Mouse (Mus musculus): Measurements from ENCODE around the gene Sdf2l1.
"Not testable (repeated sequence)": the region's sequence is repeated elsewhere in the genome, so short reads cannot be mapped to it uniquely, and the experiment has no call there.

The Sdf2l1 gene

GRCm38 (mm10) chr16:17132089-17132905, at the start of gene Sdf2l1:
Gene Sdf2l1 (minus strand): TSS chr16:17132383.
- DNase-seq (ENCODE audit: low spot score): peak; percentile 93

GRCm38 (mm10) chr16:17181382-17181781, 49.2 kb upstream of the Sdf2l1 start:
- no peak for DNase-seq (ENCODE audit: low spot score)

GRCm38 (mm10) chr16:17179706-17180105, 47.5 kb upstream of the Sdf2l1 start:
- no peak for DNase-seq (ENCODE audit: low spot score)

GRCm38 (mm10) chr16:17177623-17178170, 45.5 kb upstream of the Sdf2l1 start:
- no peak for DNase-seq (ENCODE audit: low spot score)

- no peak for DNase-seq (ENCODE audit: low spot score)
These were observed 43.6 kb upstream of the Sdf2l1 start for GRCm38 (mm10) chr16:17175765-17176164.

GRCm38 (mm10) chr16:17168049-17168448, 35.9 kb upstream of the Sdf2l1 start:
- no peak for DNase-seq (ENCODE audit: low spot score)

GRCm38 (mm10) chr16:17167179-17167578, 35.0 kb upstream of the Sdf2l1 start:
- no peak for DNase-seq (ENCODE audit: low spot score)

GRCm38 (mm10) chr16:17165478-17165877, 33.3 kb upstream of the Sdf2l1 start:
- not testable (repeated sequence) for DNase-seq (ENCODE audit: low spot score)

GRCm38 (mm10) chr16:17154346-17154745, 22.2 kb upstream of the Sdf2l1 start:
- no peak for DNase-seq (ENCODE audit: low spot score)

GRCm38 (mm10) chr16:17151874-17152273, 19.7 kb upstream of the Sdf2l1 start:
- no peak for DNase-seq (ENCODE audit: low spot score)

- DNase-seq (ENCODE audit: low spot score): no peak
These were observed 18.5 kb upstream of the Sdf2l1 start for GRCm38 (mm10) chr16:17150520-17151258.

- peak; percentile 26 for DNase-seq (ENCODE audit: low spot score)
These were observed 15.9 kb upstream of the Sdf2l1 start for GRCm38 (mm10) chr16:17148084-17148483.

- DNase-seq (ENCODE audit: low spot score): peak; percentile 25
These were observed 15.3 kb upstream of the Sdf2l1 start for GRCm38 (mm10) chr16:17147391-17147929.

GRCm38 (mm10) chr16:17146772-17147235, 14.6 kb upstream of the Sdf2l1 start, which contains the start of gene Ccdc116:
Gene Ccdc116 (minus strand): TSS chr16:17147229.
- DNase-seq (ENCODE audit: low spot score): peak; percentile 64

- no peak for DNase-seq (ENCODE audit: low spot score)
These were observed 12.2 kb upstream of the Sdf2l1 start, which contains the start of gene Ydjc for GRCm38 (mm10) chr16:17144339-17144738. Gene Ydjc (plus strand): TSS chr16:17144621.

GRCm38 (mm10) chr16:17137355-17137754, 5.2 kb upstream of the Sdf2l1 start:
- no peak for DNase-seq (ENCODE audit: low spot score)

- no peak for DNase-seq (ENCODE audit: low spot score)
These were observed 670 bp upstream of the Sdf2l1 start for GRCm38 (mm10) chr16:17132906-17133200.

GRCm38 (mm10) chr16:17131191-17132088, 743 bp downstream of the Sdf2l1 start:
- peak; percentile 15 for DNase-seq (ENCODE audit: low spot score)

GRCm38 (mm10) chr16:17127292-17127691, 4.9 kb downstream of the Sdf2l1 start:
- peak; percentile 16 for DNase-seq (ENCODE audit: low spot score)

GRCm38 (mm10) chr16:17124871-17125520, 7.2 kb downstream of the Sdf2l1 start, which contains the start of gene 2610318N02Rik:
Gene 2610318N02Rik (minus strand): TSS chr16:17125167.
- peak; percentile 52 for DNase-seq (ENCODE audit: low spot score)
